Mouse (Mus musculus): ENCODE measurements around the gene Cabp7. TPM values are rescaled to one million over a fixed set of nuclear protein-coding genes. Genes with fewer than 3 reads are reported as not detected.

The Cabp7 gene
- not detected for total RNA-seq (2023)

DNA sequence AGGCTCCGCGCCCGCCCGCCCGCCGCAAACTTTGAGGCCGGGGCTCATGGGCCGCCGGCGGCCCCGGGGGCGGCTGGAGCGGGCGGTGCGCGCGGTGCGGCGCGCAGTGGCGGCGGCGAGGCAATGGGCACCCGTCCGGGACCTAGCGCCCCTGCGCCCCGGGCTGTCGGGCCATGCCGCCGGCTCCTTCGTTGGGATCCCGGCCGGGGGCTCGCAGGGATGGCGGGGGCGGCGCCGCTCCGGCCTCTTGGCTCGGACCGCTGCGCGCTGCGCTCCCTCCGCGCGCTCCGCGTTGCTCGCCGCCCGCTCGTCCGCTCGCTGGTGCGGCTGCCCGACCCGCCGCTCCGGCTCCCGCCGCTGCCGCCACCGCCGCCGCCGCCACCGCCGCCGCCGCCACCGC, at the start of gene Cabp7:
Gene Cabp7, minus strand, starts transcription at position 46 of the 400 bp plus-strand sequence.

DNA sequence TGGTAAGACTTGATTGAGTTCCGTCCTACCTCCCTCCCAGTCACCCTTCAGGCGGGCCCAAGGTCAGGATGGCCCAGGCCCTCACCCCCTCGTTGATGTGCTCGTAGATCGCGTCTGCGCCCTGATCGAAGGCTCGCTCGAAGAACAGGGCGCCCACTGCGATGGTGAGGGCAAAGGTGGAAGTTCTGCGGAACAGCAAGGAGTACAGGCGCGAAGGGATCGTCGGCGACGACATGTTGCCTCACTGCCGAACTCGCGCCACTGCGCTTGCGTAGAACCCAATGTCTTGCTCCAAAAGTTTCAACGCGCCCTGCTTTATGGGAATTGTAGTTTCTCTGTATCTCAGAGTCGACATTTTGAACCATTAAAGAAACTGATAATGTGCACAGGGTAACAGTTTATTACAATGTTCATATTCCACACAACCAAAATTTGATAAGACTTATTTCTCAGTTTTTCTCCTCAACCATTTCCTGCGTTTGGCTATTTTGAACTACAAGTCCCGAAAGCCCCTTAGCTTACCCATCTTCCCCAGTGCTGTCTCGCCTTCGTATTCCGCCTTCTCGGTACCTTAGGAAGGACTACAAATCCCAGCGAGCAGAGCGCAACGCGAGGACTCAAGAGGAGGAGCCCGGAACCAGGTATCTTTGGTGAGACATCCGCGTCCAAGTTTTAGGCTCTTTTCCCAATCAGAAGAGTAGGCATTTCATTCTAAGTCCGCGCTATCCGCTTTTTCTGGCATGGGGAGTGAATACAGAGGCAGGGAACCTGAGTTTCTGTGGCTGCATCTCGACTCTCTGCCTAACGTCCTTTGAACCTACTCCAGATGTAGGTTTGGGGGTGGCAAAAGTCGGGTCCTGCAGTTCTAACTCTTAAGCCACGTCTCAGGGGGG, 42.3 kb downstream of the Cabp7 start, which contains the start of the genes Uqcr10 and Zmat5:
Gene Uqcr10, minus strand, starts transcription at position 271 of the 893 bp plus-strand sequence.
Gene Zmat5, plus strand, starts transcription at position 607 of the 893 bp plus-strand sequence.

Other genes starting within 250 kb of the Cabp7 start
- gene Mtmr3, start 151.9 kb downstream of the Cabp7 start, total RNA-seq (2023), result 100 to 1,000 TPM; 116 to 123 TPM
- not detected for gene Gm11032, start 126.7 kb downstream of the Cabp7 start, total RNA-seq (2023)
- 10 to 100 TPM; 20.7 to 22.8 TPM for gene Ascc2, start 109.0 kb downstream of the Cabp7 start, total RNA-seq (2023)
- gene Uqcr10, start 42.4 kb downstream of the Cabp7 start, total RNA-seq (2023), result 100 to 1,000 TPM in 1 of 2 experiments, 10 to 100 TPM in 1; 91.6 to 112 TPM
- 10 to 100 TPM; 28.9 to 31.0 TPM for gene Zmat5, start 42.1 kb downstream of the Cabp7 start, total RNA-seq (2023)
- 10 to 100 TPM; 48.8 to 48.9 TPM for gene Nf2, start 102.8 kb upstream of the Cabp7 start, total RNA-seq (2023)
- gene Nipsnap1, start 127.2 kb upstream of the Cabp7 start, total RNA-seq (2023), result 10 to 100 TPM; 19.4 to 23.3 TPM
- 10 to 100 TPM; 45.5 to 47.2 TPM for gene Thoc5, start 148.5 kb upstream of the Cabp7 start, total RNA-seq (2023)
- under 1 TPM; 0.18 to 0.26 TPM for gene Nefh, start 201.3 kb upstream of the Cabp7 start, total RNA-seq (2023)
- gene Ap1b1, start 240.0 kb upstream of the Cabp7 start, total RNA-seq (2023), result 100 to 1,000 TPM; 114 to 126 TPM